Mouse (Mus musculus) embryonic facial prominence, embryonic 14.5 days (tissue): Measurements from ENCODE around the gene Tmem179. TPM values are rescaled to one million over a fixed set of nuclear protein-coding genes. Genes with fewer than 3 reads are reported as not detected.

ENCODE experiments used
- ATAC-seq: fragments of 200-750 bp; cut with Nextera tagmentation; 2 replicates; pipeline ENCODE4 v1.8.0; 2017; ENCODE audit warnings: low read depth, moderate number of reproducible peaks, moderate TSS enrichment
- DNase-seq: peaks from one replicate; pipeline ENCODE4 v3.0.0-alpha.2; 2015; ENCODE audit warnings: low spot score
- H3K27ac ChIP-seq: fragments of 300-500 bp; sonication (generic); replicated peaks from 2 replicates; pipeline ENCODE4 v1.5.1; 2014; ENCODE audit warnings: low read depth, mild to moderate bottlenecking, low read length, moderate library complexity
- H3K27me3 ChIP-seq: fragments of 300-500 bp; sonication (generic); replicated peaks from 2 replicates; pipeline ENCODE4 v1.6.1; 2014; ENCODE audit warnings: low read length; ENCODE audit not compliant: control insufficient read depth, insufficient read depth
- H3K36me3 ChIP-seq: fragments of 300-500 bp; sonication (generic); 2 replicates; pipeline ENCODE4 v1.6.1; 2014; ENCODE audit warnings: low read length, mixed read lengths; ENCODE audit not compliant: control insufficient read depth, insufficient read depth
- H3K4me1 ChIP-seq: fragments of 300-500 bp; sonication (generic); 2 replicates; pipeline ENCODE4 v1.6.1; 2014; ENCODE audit warnings: antibody characterized with exemption, low read length; ENCODE audit not compliant: control insufficient read depth, insufficient read depth
- H3K4me2 ChIP-seq: fragments of 300-500 bp; sonication (generic); 2 replicates; pipeline ENCODE4 v1.6.1; 2014; ENCODE audit warnings: low read depth, mild to moderate bottlenecking, low read length, moderate library complexity, mixed read lengths
- H3K4me3 ChIP-seq: fragments of 300-500 bp; sonication (generic); 2 replicates; pipeline ENCODE4 v1.5.1; 2014; ENCODE audit warnings: low read depth, mild to moderate bottlenecking, low read length
- H3K9ac ChIP-seq: fragments of 300-500 bp; sonication (generic); 2 replicates; pipeline ENCODE4 v1.6.1; 2014; ENCODE audit warnings: low read depth, mild to moderate bottlenecking, low read length, moderate library complexity, mixed read lengths
- H3K9me3 ChIP-seq: fragments of 300-500 bp; sonication (generic); 2 replicates; pipeline ENCODE4 v1.6.1; 2016; ENCODE audit warnings: low read length; ENCODE audit not compliant: control insufficient read depth
- WGBS: fragments of 180-500 bp; shearing (Covaris S2); extraction: QIAGEN DNeasy Blood & Tissue Kit; methylation state at CpG from one replicate; pipeline ENCODE4 v1.1.7; 2014; 5-methylcytosine and 5-hydroxymethylcytosine counted together
- polyA plus RNA-seq: library from polyadenylated mRNA; unstranded; fragments of >200 nt; fragmentation: Nextera tagmentation; extraction: Ambion mirVana; gene quantifications from 2 replicates; pipeline ENCODE4 v1.2.1, GENCODE M21; 2014

Tmem179 gene
- polyA plus RNA-seq, 1 experiment from 2014 or later, result 2.4 TPM

- Histone ChIP-seq H3K27me3 (no peaks in the 10 kb centered on the region), H3K4me3 (no peak overlapping the region), H3K36me3 (no peaks in the 10 kb centered on the region), H3K9me3 (no peaks in the 10 kb centered on the region), H3K27ac (no peak overlapping the region), H3K4me1 (0 out of 2 replicates have a peak, but pooled peaks cover 5% of the 10 kb centered on the region), H3K9ac (no peak overlapping the region), H3K4me2 (no peak overlapping the region)
- ATAC-seq (peak; percentile 57; the same call in 1 of the 2 replicates), DNase-seq (peak; percentile 49)
- WGBS, result 16% methylated on average over 4 of the region's 4 CpGs
These were observed 1.6 kb upstream of the Tmem179 start for GRCm38 (mm10) chr12:112518105-112518504.

DNA sequence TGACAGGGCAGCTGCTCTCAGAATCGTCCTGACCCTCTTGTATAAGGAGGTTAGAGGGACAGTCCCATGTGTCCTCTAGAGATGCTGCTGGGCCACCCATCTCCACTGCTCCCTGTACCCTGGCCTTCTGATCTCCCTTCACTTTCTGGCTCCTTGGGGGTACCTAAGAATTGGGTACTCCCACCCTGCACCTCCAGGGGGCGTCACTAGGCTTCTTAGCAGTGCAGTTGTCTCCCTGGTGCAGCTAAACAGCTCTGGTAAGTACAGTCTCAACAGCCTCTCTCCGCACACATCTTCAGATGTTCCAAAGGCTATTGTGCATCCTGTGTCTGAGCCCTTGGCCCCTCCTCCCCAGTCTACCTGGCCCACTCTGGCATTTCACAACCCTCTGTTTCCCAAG is 1.6 kb downstream of the Tmem179 start:
- no peaks in the 10 kb centered on the region for H3K36me3 ChIP-seq
- H3K9ac ChIP-seq, result no peak overlapping the region
- H3K27ac ChIP-seq, result no peak overlapping the region
- H3K4me1 ChIP-seq, result 0 out of 2 replicates have a peak, but pooled peaks cover 12% of the 10 kb centered on the region
- 43% methylated on average over 3 of the region's 3 CpGs for WGBS
- peaks cover 17% of the 10 kb centered on the region for H3K27me3 ChIP-seq
- H3K4me3 ChIP-seq, result no peak overlapping the region
- no peak for ATAC-seq
- no peak overlapping the region for H3K4me2 ChIP-seq
- DNase-seq, result no peak
- H3K9me3 ChIP-seq, result no peaks in the 10 kb centered on the region

GRCm38 (mm10) chr12:112510733-112511372 is 5.7 kb downstream of the Tmem179 start:
- Histone ChIP-seq H3K4me3 (peak overlapping the region; percentile 38), H3K27me3 (peaks cover 26% of the 10 kb centered on the region), H3K36me3 (no peaks in the 10 kb centered on the region), H3K4me1 (0 out of 2 replicates have a peak, but pooled peaks cover 7% of the 10 kb centered on the region), H3K4me2 (peak overlapping the region; percentile 66), H3K27ac (no peak overlapping the region), H3K9ac (no peak overlapping the region), H3K9me3 (no peaks in the 10 kb centered on the region)
- ATAC-seq, result peak; percentile 80
- peak; percentile 68 for DNase-seq
- 2% methylated on average over 61 of the region's 62 CpGs for WGBS

- H3K9ac ChIP-seq, result no peak overlapping the region
- H3K4me2 ChIP-seq, result peak overlapping the region; percentile 66; the same call in 1 of the 2 replicates
- H3K4me3 ChIP-seq, result peak overlapping the region; percentile 38; the same call in 1 of the 2 replicates
- ATAC-seq, result no peak
- peaks cover 26% of the 10 kb centered on the region for H3K27me3 ChIP-seq
- H3K27ac ChIP-seq, result no peak overlapping the region
- no peak for DNase-seq
- no peaks in the 10 kb centered on the region for H3K36me3 ChIP-seq
- 0 out of 2 replicates have a peak, but pooled peaks cover 7% of the 10 kb centered on the region for H3K4me1 ChIP-seq
- 19% methylated on average over 4 of the region's 7 CpGs for WGBS
- no peaks in the 10 kb centered on the region for H3K9me3 ChIP-seq
These were observed 6.2 kb downstream of the Tmem179 start for GRCm38 (mm10) chr12:112510365-112510732.

GRCm38 (mm10) chr12:112507984-112508383 is 8.6 kb downstream of the Tmem179 start:
- Histone ChIP-seq H3K4me2 (no peak overlapping the region), H3K9me3 (no peaks in the 10 kb centered on the region), H3K27me3 (peaks cover 26% of the 10 kb centered on the region), H3K4me3 (no peak overlapping the region), H3K4me1 (0 out of 2 replicates have a peak, but pooled peaks cover 7% of the 10 kb centered on the region), H3K27ac (no peak overlapping the region), H3K9ac (no peak overlapping the region), H3K36me3 (no peaks in the 10 kb centered on the region)
- DNase-seq, result no peak
- WGBS, result 80% methylated on average over 3 of the region's 3 CpGs
- no peak for ATAC-seq

GRCm38 (mm10) chr12:112507264-112507663 is 9.3 kb downstream of the Tmem179 start:
- H3K9me3 ChIP-seq, result no peaks in the 10 kb centered on the region
- H3K27ac ChIP-seq, result no peak overlapping the region
- peaks cover 26% of the 10 kb centered on the region for H3K27me3 ChIP-seq
- WGBS, result 17% methylated on average over 4 of the region's 4 CpGs
- no peaks in the 10 kb centered on the region for H3K36me3 ChIP-seq
- no peak overlapping the region for H3K4me2 ChIP-seq
- H3K4me1 ChIP-seq, result 0 out of 2 replicates have a peak, but pooled peaks cover 7% of the 10 kb centered on the region
- no peak for DNase-seq
- ATAC-seq, result peak; percentile 36; the same call in 1 of the 2 replicates
- H3K4me3 ChIP-seq, result no peak overlapping the region
- H3K9ac ChIP-seq, result no peak overlapping the region

GRCm38 (mm10) chr12:112506267-112506666 is 10.3 kb downstream of the Tmem179 start:
- Histone ChIP-seq H3K9ac (no peak overlapping the region), H3K4me2 (no peak overlapping the region), H3K27me3 (peaks cover 23% of the 10 kb centered on the region), H3K36me3 (no peaks in the 10 kb centered on the region), H3K9me3 (no peaks in the 10 kb centered on the region), H3K27ac (no peak overlapping the region), H3K4me1 (0 out of 2 replicates have a peak, but pooled peaks cover 7% of the 10 kb centered on the region), H3K4me3 (no peak overlapping the region)
- no peak for ATAC-seq
- WGBS, result 73% methylated on average over 6 of the region's 6 CpGs
- no peak for DNase-seq

- no peak for DNase-seq
- Histone ChIP-seq H3K4me2 (no peak overlapping the region), H3K27me3 (no peaks in the 10 kb centered on the region), H3K9ac (no peak overlapping the region), H3K4me3 (no peak overlapping the region), H3K36me3 (no peaks in the 10 kb centered on the region), H3K9me3 (no peaks in the 10 kb centered on the region), H3K27ac (no peak overlapping the region), H3K4me1 (no peaks in the 10 kb centered on the region)
- ATAC-seq, result no peak
- 32% methylated on average over 19 of the region's 19 CpGs for WGBS
These were observed 13.4 kb downstream of the Tmem179 start for GRCm38 (mm10) chr12:112503003-112503771.
